Comparison of ENCODE assay signal across 8 mouse cellular contexts in genomic region chr2:35676075-35676665, GRCm38 (mm10).
DNase-seq lines count a peak whose midpoint lies in the region; ATAC-seq lines count a peak whose summit lies in the region.

No protein-coding gene starts in this region.

- no peak for ATAC-seq in stomach, embryonic 14.5 days (ENCODE audit: insufficient number of reproducible peaks, insufficient read depth, low FRiP score, low read depth)

- H3K27ac ChIP-seq in stomach, embryonic 14.5 days (ENCODE audit: low read length), result peak overlapping the region; percentile 63; the same call in 1 of the 2 replicates

- no peaks in the 10 kb centered on the region for H3K27me3 ChIP-seq in stomach, embryonic 14.5 days (ENCODE audit: control insufficient read depth, insufficient read depth, low read length)

- peaks cover 87% of the 10 kb centered on the region for H3K4me1 ChIP-seq in stomach, embryonic 14.5 days (ENCODE audit: control insufficient read depth, insufficient read depth, low read length)

- no peak overlapping the region for H3K4me2 ChIP-seq in stomach, embryonic 14.5 days (replicated peaks; ENCODE audit: low read depth, low read length)

- H3K9me3 ChIP-seq in stomach, embryonic 14.5 days (ENCODE audit: control insufficient read depth, low read depth, low read length), result no peaks in the 10 kb centered on the region

- 31% methylated on average over 5 of the region's 5 CpGs for WGBS in stomach, embryonic 14.5 days

- no peak overlapping the region for H3K4me3 ChIP-seq in stomach, embryonic 14.5 days (ENCODE audit: low read depth, low read length)

- no peak overlapping the region for H3K9ac ChIP-seq in stomach, embryonic 14.5 days (replicated peaks; ENCODE audit: low read depth, low read length)

- peak; percentile 76 to 77 for DNase-seq in cerebellum, postnatal 10 days
- no peak for DNase-seq in cerebellum, adult 9-10 months
- DNase-seq in urinary bladder, postnatal 36 days (ENCODE audit: low spot score in 2 of 2), result peak; percentile 45 to 58
- no peak for DNase-seq in urinary bladder, postnatal 10 days (ENCODE audit: low spot score)
- peak; percentile 78 for DNase-seq in kidney, postnatal 14 days
- DNase-seq in gastrocnemius, adult 8-10 months (ENCODE audit: low spot score in 2 of 2), result no peak
- no peak for DNase-seq in thymus, postnatal 36 days

- H3K36me3 ChIP-seq in stomach, embryonic 14.5 days (ENCODE audit: control insufficient read depth, insufficient read depth, low read length), result no peaks in the 10 kb centered on the region

Comparison
In these comparisons a context has a peak if more than half of its experiments do, and no peak if none do; other contexts are left out.
1. DNase-seq: peak in cerebellum, postnatal 10 days (2 of 2), urinary bladder, postnatal 36 days (2 of 2) and kidney, postnatal 14 days (single experiment); none in cerebellum, adult 9-10 months (single experiment), urinary bladder, postnatal 10 days (single experiment), gastrocnemius, adult 8-10 months (0 of 2) and thymus, postnatal 36 days (0 of 2).